Mouse (Mus musculus) neural tube, embryonic 11.5 days (tissue): ENCODE data around the gene Tor1b. TPM values are rescaled to one million over a fixed set of nuclear protein-coding genes. Genes with fewer than 3 reads are reported as not detected.
"Not testable (repeated sequence)": the region's sequence is repeated elsewhere in the genome, so short reads cannot be mapped to it uniquely, and the experiment has no call there.

ENCODE experiments used
- ATAC-seq: fragments of 200-750 bp; cut with Nextera tagmentation; 2 replicates; pipeline ENCODE4 v1.8.0; 2017; ENCODE audit warnings: moderate number of reproducible peaks, mild to moderate bottlenecking, moderate TSS enrichment, moderate library complexity; ENCODE audit not compliant: insufficient read depth, low FRiP score, low TSS enrichment
- DNase-seq: peaks from one replicate; pipeline ENCODE4 v3.0.0-alpha.2; 2015; ENCODE audit warnings: low spot score
- H3K27ac ChIP-seq: fragments of 300-500 bp; sonication (generic); 2 replicates; pipeline ENCODE4 v1.5.1; 2014; ENCODE audit warnings: low read depth, mild to moderate bottlenecking, low read length
- H3K27me3 ChIP-seq: fragments of 300-500 bp; sonication (generic); 2 replicates; pipeline ENCODE4 v1.6.1; 2014; ENCODE audit warnings: mild to moderate bottlenecking, low read length, mixed read lengths; ENCODE audit not compliant: control insufficient read depth, insufficient read depth
- H3K36me3 ChIP-seq: fragments of 300-500 bp; sonication (generic); 2 replicates; pipeline ENCODE4 v1.6.1; 2014; ENCODE audit warnings: mild to moderate bottlenecking, low read length, moderate library complexity, mixed read lengths; ENCODE audit not compliant: control insufficient read depth, insufficient read depth
- H3K4me1 ChIP-seq: fragments of 300-500 bp; sonication (generic); 2 replicates; pipeline ENCODE4 v1.6.1; 2014; ENCODE audit warnings: low read length, mixed read lengths; ENCODE audit not compliant: control insufficient read depth, insufficient read depth
- H3K4me2 ChIP-seq: fragments of 300-500 bp; sonication (generic); 2 replicates; pipeline ENCODE4 v1.6.1; 2014; ENCODE audit warnings: low read depth, mild to moderate bottlenecking, moderate library complexity
- H3K4me3 ChIP-seq: fragments of 300-500 bp; sonication (generic); 2 replicates; pipeline ENCODE4 v1.5.1; 2014; ENCODE audit warnings: low read depth, low read length
- H3K9ac ChIP-seq: fragments of 300-500 bp; sonication (generic); 2 replicates; pipeline ENCODE4 v1.6.1; 2014; ENCODE audit warnings: mild to moderate bottlenecking, low read length
- H3K9me3 ChIP-seq: fragments of 300-500 bp; sonication (generic); 2 replicates; pipeline ENCODE4 v1.6.1; 2016; ENCODE audit warnings: low read length; ENCODE audit not compliant: control insufficient read depth
- WGBS: fragments of 180-500 bp; shearing (Covaris S2); extraction: QIAGEN DNeasy Blood & Tissue Kit; methylation state at CpG from one replicate; pipeline ENCODE4 v1.1.7; 2014; 5-methylcytosine and 5-hydroxymethylcytosine counted together
- polyA plus RNA-seq: library from polyadenylated mRNA; unstranded; fragments of >200 nt; fragmentation: Nextera tagmentation; extraction: Ambion mirVana; gene quantifications from 2 replicates; pipeline ENCODE4 v1.2.1, GENCODE M21; 2014

The Tor1b gene
- polyA plus RNA-seq, 1 experiment from 2014 or later, result 22.7 TPM

- Histone ChIP-seq H3K4me1 (no peaks in the 10 kb centered on the region), H3K4me2 (no peak overlapping the region), H3K9me3 (no peaks in the 10 kb centered on the region), H3K27me3 (no peaks in the 10 kb centered on the region), H3K27ac (no peak overlapping the region), H3K4me3 (no peak overlapping the region), H3K36me3 (no peaks in the 10 kb centered on the region), H3K9ac (no peak overlapping the region)
- DNase-seq (no peak), ATAC-seq (no peak)
- WGBS, result 88% methylated on average over 8 of the region's 8 CpGs
Observed at GRCm38 (mm10) chr2:30937731-30938130, 15.0 kb upstream of the Tor1b start.

DNA sequence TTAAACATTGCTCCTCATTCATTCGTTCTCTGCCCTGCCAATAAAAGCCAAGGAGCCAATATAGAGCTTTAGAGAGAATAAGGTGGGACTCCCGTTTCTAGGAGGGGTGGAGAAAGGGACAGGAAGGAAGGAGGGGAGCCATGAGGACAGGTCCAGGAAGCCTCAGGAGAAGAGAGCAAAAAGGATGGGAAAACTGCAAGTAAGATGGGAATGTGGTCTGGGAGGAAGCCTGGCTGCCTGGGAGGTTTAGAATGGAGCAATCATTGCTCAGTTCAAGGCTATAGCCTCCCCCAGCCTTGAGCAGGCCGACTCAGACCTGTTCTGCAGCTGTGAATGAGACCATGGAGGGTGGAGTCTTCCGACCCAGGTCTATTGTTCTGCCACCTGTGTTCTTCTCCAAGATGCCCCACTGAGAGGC lies 14.2 kb upstream of the Tor1b start:
- H3K9ac ChIP-seq, result no peak overlapping the region
- no peaks in the 10 kb centered on the region for H3K9me3 ChIP-seq
- no peak overlapping the region for H3K27ac ChIP-seq
- DNase-seq (no peak), ATAC-seq (no peak)
- WGBS, result 52% methylated on average over 4 of the region's 4 CpGs
- H3K4me1 ChIP-seq, result no peaks in the 10 kb centered on the region
- H3K4me3 ChIP-seq, result no peak overlapping the region
- H3K27me3 ChIP-seq, result no peaks in the 10 kb centered on the region
- H3K36me3 ChIP-seq, result no peaks in the 10 kb centered on the region
- no peak overlapping the region for H3K4me2 ChIP-seq

- H3K9me3 ChIP-seq, result no peaks in the 10 kb centered on the region
- ATAC-seq, result no peak
- H3K9ac ChIP-seq, result no peak overlapping the region
- H3K4me2 ChIP-seq, result no peak overlapping the region
- no peaks in the 10 kb centered on the region for H3K4me1 ChIP-seq
- no peak for DNase-seq
- no peak overlapping the region for H3K4me3 ChIP-seq
- H3K27ac ChIP-seq, result no peak overlapping the region
- 87% methylated on average over 5 of the region's 5 CpGs for WGBS
- H3K27me3 ChIP-seq, result no peaks in the 10 kb centered on the region
- no peaks in the 10 kb centered on the region for H3K36me3 ChIP-seq
Observed at GRCm38 (mm10) chr2:30941586-30941985, 11.2 kb upstream of the Tor1b start.

GRCm38 (mm10) chr2:30942116-30942515 lies 10.6 kb upstream of the Tor1b start:
- not testable (repeated sequence) for H3K9me3 ChIP-seq, H3K4me3 ChIP-seq, H3K9ac ChIP-seq, ATAC-seq, H3K36me3 ChIP-seq, H3K27ac ChIP-seq, H3K27me3 ChIP-seq, H3K4me1 ChIP-seq, H3K4me2 ChIP-seq, DNase-seq
- 53% methylated on average over 7 of the region's 7 CpGs for WGBS

- ATAC-seq (no peak), DNase-seq (peak; percentile 73)
- WGBS, result 27% methylated on average over 16 of the region's 16 CpGs
- no peaks in the 10 kb centered on the region for H3K36me3 ChIP-seq
- H3K9ac ChIP-seq, result no peak overlapping the region
- peak overlapping the region; percentile 23; the same call in 1 of the 2 replicates for H3K4me3 ChIP-seq
- no peaks in the 10 kb centered on the region for H3K4me1 ChIP-seq
- H3K27me3 ChIP-seq, result no peaks in the 10 kb centered on the region
- peak overlapping the region; percentile 27; the same call in 1 of the 2 replicates for H3K4me2 ChIP-seq
- H3K27ac ChIP-seq, result no peak overlapping the region
- no peaks in the 10 kb centered on the region for H3K9me3 ChIP-seq
Observed at GRCm38 (mm10) chr2:30942603-30943011, 10.2 kb upstream of the Tor1b start.

DNA sequence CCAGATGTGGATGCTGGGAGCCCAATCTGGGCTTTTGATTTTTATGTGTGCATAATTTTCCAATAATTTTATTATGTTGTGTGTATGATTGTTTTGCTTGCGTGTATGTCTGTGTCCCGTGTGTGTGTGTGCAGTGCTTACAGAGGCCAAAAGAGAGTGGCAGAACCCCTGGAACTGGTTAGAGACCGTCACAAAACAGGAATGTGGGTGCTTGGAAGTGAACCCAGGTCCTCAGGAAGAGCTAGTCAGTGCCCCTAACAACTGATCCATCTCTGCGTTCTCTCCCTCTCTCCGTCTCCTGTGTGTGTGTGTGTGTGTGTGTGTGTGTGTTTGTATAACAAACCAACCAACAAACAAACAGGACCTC lies 319 bp upstream of the Tor1b start:
- Histone ChIP-seq H3K9ac (peak overlapping the region; percentile 38; the same call in 1 of the 2 replicates), H3K9me3 (no peaks in the 10 kb centered on the region), H3K4me1 (peaks cover 11% of the 10 kb centered on the region), H3K4me3 (peak overlapping the region; percentile 81), H3K4me2 (peak overlapping the region; percentile 81), H3K27me3 (no peaks in the 10 kb centered on the region), H3K36me3 (peaks cover 6% of the 10 kb centered on the region; the same call in 1 of the 2 replicates), H3K27ac (no peak overlapping the region)
- ATAC-seq (peak; percentile 38; the same call in 1 of the 2 replicates), DNase-seq (no peak)
- WGBS, result 28% methylated on average over 5 of the region's 5 CpGs

GRCm38 (mm10) chr2:30954797-30955196 lies 2.0 kb downstream of the Tor1b start:
- WGBS, result 78% methylated on average over 6 of the region's 6 CpGs
- no peak overlapping the region for H3K4me2 ChIP-seq
- no peaks in the 10 kb centered on the region for H3K9me3 ChIP-seq
- ATAC-seq (no peak), DNase-seq (no peak)
- H3K9ac ChIP-seq, result no peak overlapping the region
- H3K27me3 ChIP-seq, result no peaks in the 10 kb centered on the region
- H3K4me3 ChIP-seq, result no peak overlapping the region
- peaks cover 11% of the 10 kb centered on the region for H3K4me1 ChIP-seq
- H3K27ac ChIP-seq, result no peak overlapping the region
- peaks cover 6% of the 10 kb centered on the region; the same call in 1 of the 2 replicates for H3K36me3 ChIP-seq

DNA sequence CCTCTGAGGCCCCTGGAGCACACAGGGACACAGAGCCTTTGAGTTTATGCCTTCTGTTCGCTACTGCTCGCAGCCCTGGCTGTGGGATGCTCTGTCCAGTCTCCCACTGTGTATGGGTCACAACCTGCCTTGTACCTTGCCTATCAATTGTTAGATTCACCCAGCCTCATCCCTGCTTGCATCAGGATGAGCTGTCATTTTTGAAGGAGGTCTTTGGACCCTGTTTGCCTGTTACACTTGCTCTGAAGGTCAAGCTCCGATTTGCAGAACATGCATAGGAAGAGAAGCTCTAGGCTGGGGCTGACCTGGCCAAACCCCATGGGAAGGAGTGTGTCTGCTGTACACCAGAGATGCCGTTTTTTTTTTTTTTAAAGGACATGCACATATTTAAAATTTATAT lies 4.8 kb downstream of the Tor1b start:
- Histone ChIP-seq H3K27me3 (no peaks in the 10 kb centered on the region), H3K9ac (no peak overlapping the region), H3K36me3 (peaks cover 16% of the 10 kb centered on the region), H3K9me3 (no peaks in the 10 kb centered on the region), H3K4me2 (no peak overlapping the region), H3K4me1 (peaks cover 11% of the 10 kb centered on the region), H3K27ac (no peak overlapping the region), H3K4me3 (no peak overlapping the region)
- WGBS, result 83% methylated on average over 4 of the region's 4 CpGs
- ATAC-seq (no peak), DNase-seq (no peak)

DNA sequence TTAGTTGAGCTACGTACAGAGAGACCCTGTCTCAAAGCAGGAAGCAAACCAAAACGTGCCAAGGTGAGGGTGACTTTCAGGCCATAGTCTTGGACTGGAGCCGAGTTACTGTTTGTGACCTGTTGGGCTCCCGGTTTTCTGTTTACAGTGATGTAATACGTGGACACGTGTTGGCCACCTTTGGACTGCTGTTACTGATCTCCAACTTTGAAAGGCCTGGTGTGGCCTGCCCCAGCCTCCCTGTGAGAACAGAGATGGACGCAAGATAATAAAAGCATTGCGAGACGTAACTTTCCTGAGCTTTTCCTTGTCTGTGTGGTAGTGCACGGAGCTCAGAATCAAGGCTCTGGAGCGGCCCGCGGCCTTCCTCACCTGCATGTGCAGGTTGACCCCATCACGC lies 6.0 kb downstream of the Tor1b start:
- H3K36me3 ChIP-seq, result peaks cover 22% of the 10 kb centered on the region

More for the DNA sequence above, 6.0 kb downstream of the Tor1b start:
- no peaks in the 10 kb centered on the region for H3K27me3 ChIP-seq
- H3K9me3 ChIP-seq, result no peaks in the 10 kb centered on the region
- peaks cover 8% of the 10 kb centered on the region for H3K4me1 ChIP-seq
- ATAC-seq (no peak), DNase-seq (no peak)
- no peak overlapping the region for H3K4me2 ChIP-seq
- no peak overlapping the region for H3K27ac ChIP-seq
- H3K9ac ChIP-seq, result no peak overlapping the region
- no peak overlapping the region for H3K4me3 ChIP-seq
- 94% methylated on average over 14 of the region's 14 CpGs for WGBS
